Mouse (Mus musculus): Measurements from ENCODE around the gene Gorasp2.

- TF ChIP-seq CTCF (IDR thresholded peaks at IDR 0.05; ENCODE audit: extremely low read depth, insufficient read depth, low read length) (no peak), POLR2A (IDR thresholded peaks at IDR 0.05; ENCODE audit: extremely low read depth, insufficient read depth, low read length) (no peak)
These were observed 16.1 kb upstream of the Gorasp2 start for GRCm38 (mm10) chr2:70645266-70645780.
